Mouse (Mus musculus) forelimb bud, embryonic 11.5 days (tissue): Measurements from ENCODE around the gene Rps3a1.
"Not testable (repeated sequence)": the region's sequence is repeated elsewhere in the genome, so short reads cannot be mapped to it uniquely, and the experiment has no call there.

ENCODE experiments used
- DNase-seq: peaks from one replicate; pipeline ENCODE4 v3.0.0-alpha.2; 2012; ENCODE audit warnings: low read depth, low spot score

Rps3a1 gene

DNA sequence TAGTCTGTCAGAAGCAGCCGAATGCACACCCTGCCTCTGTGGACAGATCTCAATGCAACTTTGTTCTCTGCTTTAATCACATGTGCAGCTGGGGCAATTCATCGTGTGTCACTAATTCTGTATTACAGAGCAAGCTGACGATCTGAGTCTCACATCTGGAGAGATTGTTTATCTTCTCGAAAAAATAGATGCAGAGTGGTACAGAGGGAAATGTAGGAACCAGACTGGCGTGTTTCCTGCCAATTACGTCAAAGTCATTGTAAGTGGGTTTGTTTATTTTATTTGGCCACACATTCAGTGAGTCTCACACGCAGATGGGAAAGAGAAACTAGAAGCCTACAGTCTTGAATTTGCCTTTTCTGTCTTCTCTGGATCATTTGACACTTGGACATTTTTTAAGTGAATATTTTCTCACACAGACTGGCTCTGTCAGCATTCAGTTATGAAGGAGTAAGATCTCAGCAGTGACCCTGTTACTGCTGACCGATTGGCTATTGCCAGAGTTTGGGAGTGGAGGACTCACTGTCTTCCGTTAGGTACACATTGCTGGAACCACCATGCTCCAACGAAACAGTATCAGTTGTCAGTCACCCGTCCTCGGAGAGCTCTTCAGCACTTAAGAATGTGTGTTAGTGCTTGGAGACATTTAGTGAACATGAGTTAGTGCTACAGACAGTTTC, 27.7 kb downstream of the Rps3a1 start:
- DNase-seq = no peak

DNA sequence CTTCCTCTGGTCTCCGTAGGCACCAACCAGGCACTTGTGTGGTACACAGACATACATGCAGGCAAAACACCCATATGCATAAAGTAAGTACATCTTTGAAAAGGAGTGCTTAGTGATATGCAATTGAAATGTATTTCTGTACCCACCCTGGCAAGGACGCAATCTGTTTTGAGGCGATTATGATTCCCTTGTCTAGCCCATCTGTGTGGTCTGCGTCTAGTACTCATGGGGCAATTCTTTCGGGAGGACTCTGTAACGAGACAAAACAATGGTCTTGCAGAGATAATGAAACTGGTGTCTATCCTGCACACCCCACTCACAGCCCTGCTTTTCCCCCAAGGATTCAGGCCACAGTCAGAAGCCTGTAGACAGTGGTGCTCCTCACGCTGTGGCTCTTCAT, 29.7 kb downstream of the Rps3a1 start:
- no peak for DNase-seq

DNA sequence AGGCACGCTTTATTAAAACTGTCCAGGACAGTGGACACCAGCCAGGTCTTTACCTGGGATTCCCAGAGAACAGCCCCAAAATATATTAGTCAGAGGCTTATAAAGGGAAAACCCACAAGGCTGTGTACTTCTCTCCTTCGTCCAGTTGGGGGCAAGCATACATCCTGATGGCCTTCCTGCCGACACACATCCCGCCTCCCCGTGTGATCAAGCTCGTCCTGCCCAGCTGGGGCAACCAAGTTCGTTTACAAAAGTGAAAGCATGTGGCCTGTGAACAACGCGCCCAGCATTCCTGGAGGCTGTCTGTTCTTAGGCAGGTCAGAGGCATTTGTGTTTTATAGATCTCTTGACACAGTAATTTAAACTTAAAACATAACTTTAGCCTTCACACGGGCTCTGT, 32.4 kb downstream of the Rps3a1 start:
- peak; percentile 73 for DNase-seq

DNA sequence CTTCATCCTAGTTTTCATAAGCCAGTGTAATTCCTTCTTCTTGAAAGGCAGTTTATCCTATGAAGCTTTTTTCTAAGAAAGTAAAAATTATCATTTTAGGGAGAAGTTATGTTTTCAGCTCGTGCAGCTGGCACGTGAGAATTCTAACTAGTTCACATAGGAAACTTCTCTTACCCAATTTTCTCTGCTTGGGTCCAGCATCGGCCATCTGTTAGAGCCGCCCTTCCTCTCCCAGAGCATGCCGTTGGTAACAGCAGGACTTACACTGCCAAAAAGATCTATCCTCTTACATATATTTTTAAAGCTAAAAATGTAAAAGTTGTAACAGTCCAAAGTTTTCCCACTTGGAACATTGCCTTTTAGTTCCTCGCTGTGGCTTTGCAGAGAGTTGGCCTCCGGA, 33.4 kb downstream of the Rps3a1 start:
- no peak for DNase-seq

DNA sequence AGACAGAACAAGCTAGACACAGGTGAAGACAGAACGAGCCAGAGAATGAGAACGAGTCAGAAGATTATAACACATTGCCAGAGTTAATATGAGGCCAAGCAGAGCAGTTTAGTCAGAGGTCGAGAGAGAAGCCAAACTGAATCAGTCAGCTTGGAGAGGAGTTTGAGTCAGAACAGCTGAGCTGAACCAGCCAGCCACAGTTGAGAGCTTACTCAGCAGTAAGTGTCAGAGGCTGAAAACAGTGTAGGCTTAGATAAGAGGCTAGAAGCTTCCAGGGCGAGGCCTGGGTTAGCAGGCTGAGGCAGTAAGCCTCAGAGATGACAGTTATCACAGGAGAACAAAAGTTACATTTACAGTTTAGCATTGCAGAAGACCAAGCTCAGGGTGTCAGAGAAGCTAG, 33.9 kb downstream of the Rps3a1 start:
- DNase-seq = no peak

DNA sequence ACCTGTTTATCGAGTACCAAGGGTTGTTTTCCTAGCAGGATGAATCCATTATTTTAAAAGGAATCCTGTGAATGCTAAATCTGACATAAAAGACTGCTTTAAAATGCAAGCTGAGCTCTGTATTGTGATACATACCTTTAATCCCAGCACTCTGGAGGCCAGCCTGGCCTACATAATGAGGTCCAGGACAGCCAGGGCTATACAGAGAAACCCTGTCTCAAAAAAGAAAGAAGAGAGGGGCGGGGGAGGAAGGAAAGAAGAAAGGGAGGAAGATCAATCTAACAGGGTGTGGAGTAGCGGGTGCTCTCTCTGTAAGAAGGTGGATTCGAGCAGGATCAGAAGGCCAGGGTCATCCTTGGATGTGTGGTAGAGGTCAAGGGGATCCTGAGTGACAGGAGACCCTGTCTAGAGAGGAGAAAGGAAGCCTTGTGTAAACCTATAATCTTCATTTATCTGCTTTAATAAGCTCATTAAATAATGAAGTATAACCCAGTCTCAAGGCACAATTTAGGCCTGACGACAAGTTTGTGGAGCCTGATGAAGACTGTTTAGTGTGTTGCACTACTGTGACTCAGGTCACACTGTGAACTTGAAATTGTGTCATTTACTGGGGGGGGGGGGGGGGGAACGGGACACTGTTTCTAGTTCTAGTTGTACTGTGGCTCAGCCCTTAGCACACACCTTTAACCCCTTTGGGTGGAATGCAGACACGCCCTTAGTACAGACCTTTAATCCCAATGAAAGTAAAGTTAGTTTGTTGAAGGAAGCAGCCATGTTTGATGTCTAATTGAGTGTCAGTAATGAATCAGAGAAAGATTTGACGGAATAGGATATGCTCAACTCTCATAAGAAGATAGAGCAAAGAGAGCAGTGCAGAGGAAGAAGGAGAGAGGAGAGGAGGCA, 34.6 kb downstream of the Rps3a1 start:
- no peak for DNase-seq

DNA sequence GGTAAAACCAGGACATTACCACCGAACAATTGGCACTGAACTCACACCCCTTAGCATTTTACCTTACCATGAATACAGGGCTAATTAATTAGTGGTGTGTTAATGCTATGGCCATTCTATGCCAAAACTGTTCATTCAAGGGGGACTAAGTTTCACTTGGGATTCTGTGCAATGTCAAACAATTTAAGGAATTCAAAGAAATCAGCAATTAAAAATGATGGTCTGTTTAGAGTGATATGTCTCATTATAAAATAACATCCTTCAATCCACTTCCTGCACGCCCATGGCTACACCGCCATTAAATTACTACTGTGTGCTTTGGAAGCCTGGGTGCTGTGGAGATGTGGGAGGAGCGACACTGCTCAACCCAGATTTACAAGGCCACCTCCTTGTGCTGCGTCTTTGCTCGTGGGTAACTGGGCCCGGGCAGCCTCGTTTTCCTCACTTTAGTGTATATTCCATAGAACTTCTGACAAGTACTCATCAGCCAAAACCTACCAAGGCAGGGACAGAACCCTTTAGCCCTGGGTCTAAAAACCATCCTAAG, 36.3 kb downstream of the Rps3a1 start:
- no peak for DNase-seq

DNA sequence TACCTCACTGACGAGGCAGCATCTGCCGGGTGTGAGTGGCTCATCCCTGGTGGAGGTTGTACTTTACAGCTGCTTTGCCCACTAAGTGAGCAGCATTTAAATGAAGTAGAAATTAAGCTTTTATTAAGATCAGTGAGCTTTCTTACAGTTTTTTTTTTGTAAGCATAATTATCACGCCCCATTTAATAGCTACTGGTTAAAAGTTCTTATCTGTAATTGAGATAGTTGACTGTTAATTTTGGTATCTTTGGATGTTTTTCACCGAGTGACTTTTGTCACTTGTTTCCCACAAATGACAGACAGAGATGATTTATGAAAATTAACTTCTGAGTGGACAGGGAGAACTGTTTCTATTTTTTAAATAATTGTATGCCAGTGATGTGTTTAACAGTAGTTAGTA, 37.6 kb downstream of the Rps3a1 start:
- DNase-seq = no peak

DNA sequence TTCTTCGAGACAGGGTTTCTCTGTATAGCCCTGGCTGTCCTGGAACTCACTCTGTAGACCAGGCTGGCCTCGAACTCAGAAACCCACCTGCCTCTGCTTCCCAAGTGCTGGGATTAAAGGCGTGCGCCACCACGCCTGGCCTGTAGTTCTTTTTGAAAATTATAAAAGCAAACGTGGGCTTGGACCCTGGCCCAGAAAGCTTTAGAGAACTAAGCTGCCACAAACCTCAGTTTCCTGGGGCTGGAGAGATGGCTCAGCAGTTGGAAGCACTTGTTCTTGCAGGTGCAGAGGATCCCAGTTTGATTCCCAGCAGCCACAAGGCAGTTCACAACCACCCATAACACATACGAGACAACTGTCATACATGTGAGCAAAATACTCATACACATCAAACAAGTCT, 38.1 kb downstream of the Rps3a1 start:
- not testable (repeated sequence) for DNase-seq

DNA sequence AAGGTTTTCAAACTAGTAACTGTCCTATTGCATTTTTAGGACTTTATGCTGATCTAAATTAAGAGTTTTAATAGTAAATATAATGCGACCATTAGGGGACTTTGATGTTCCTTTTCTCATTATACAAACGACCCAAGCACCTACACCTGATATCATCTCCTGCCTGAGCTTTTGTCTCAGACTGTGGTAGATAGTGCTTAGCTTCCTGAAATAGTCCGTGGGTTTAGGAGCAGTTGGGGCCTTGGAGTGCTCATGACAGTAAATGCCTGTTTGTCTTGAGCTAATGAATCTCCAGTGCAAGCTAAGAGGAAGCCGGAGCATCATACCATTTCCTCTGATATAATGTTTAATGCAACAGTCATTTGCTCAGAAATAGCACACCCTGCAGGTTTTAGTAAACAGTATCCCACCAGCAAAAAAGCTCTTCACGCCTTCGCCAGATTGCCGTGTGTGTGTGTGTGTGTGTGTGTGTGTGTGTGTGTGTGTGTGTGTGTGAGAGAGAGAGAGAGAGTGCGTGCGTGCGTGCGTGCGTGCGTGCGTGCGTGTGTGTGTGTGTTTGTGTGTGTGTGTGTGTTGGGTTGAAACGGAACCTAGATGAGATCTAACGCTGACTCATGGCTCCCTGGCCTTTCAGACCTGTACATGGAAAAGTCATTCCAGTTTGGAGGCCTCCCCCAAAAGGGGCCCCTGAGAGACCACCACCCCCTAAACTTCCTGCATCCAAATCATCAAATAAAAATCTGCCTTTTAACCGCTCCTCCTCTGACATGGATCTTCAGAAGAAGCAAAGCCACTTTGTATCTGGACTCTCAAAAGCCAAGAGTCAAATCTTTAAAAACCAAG, 38.8 kb downstream of the Rps3a1 start:
- DNase-seq = no peak

DNA sequence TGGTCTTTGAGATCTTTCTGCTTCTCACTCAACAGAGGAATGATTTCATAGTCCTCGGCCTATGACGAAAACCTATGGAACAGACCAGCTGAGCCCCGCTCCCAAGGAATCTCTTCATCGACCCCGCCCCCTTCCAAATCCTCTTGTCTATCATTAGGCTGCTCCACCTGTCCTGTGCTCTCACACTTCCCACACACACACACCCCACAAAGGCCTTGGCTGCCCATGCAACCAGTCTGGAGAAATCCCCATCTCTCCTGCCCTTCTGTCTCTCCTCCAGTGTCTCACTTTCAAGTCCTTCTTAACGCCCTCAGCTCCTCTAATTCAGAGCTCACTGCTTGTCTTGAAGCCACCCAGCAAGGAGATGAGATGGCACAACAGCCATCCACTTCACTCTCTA, 40.5 kb downstream of the Rps3a1 start:
- no peak for DNase-seq

DNA sequence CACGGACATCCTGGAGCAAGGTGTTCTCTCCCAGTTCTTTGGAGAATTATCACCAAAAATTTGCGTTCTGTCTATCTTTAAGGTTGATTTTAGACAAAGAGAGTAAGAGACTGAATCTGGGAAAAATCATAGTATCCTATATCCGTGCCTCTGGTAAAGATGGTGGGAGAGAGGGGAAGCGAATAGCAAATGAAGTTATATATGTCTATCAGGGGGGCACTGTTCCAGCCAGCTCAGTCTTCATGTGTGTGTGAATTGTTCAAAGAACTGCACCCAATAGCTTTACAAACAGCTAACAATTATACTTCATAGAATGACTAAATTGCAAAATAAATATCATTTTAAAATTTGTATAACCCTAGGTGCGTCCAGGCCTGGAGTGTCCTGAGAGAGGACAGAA, 48.6 kb downstream of the Rps3a1 start:
- DNase-seq = no peak

DNA sequence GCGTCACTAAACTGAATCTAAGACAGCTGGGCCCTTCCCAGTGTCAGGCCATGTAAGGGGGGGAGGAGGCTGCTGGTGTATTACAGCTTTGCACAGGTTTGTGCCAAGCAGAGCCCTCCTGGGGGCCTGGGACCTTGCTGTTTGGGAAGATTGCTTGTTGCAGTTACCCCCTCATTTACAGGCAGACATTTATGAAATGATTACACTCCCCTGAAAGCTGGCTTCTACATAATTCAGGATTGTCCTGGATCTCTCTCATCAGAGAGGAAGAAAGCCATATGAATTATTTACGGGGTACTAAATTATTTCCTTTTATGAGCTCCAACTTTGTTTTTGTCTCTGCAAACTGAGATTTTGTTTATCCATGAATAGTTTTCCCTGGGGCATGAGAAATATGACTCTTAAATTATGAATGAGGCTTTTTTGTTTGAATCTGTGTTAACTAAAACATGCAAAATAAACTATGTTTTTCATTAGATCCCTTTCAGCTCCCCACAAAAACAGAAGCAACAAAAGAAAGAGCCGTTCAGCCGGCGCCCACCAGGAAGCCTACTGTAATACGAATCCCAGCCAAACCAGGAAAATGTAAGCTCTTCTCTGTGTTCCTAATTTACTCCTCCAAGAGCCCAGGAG, 49.2 kb downstream of the Rps3a1 start:
- no peak for DNase-seq
